Mouse (Mus musculus) layer of hippocampus, adult 9-11 months (tissue): ENCODE data around the gene Nbas.
A peak's percentile ranks its signal among the peaks of the same experiment; 100 is the strongest.

ENCODE experiments used
- DNase-seq: peaks from one replicate; pipeline ENCODE4 v3.0.0; 2022

Gene Nbas

GRCm38 (mm10) chr12:13543806-13544205, 274.9 kb downstream of the Nbas start:
- DNase-seq: no peak

- DNase-seq: no peak
These were observed 294.8 kb downstream of the Nbas start for GRCm38 (mm10) chr12:13563646-13564289.

GRCm38 (mm10) chr12:13564330-13564729, 295.4 kb downstream of the Nbas start:
- DNase-seq: no peak

GRCm38 (mm10) chr12:13566421-13566820, 297.5 kb downstream of the Nbas start:
- DNase-seq: no peak

- DNase-seq: no peak
These were observed 306.2 kb downstream of the Nbas start for GRCm38 (mm10) chr12:13575158-13575557.

- no peak for DNase-seq
These were observed 307.0 kb downstream of the Nbas start for GRCm38 (mm10) chr12:13575605-13576600.

GRCm38 (mm10) chr12:13576761-13577160, 307.8 kb downstream of the Nbas start:
- DNase-seq: no peak

- no peak for DNase-seq
These were observed 311.9 kb downstream of the Nbas start for GRCm38 (mm10) chr12:13580796-13581195.

GRCm38 (mm10) chr12:13583386-13583785, 314.5 kb downstream of the Nbas start:
- DNase-seq: no peak

- DNase-seq: no peak
These were observed 316.7 kb downstream of the Nbas start for GRCm38 (mm10) chr12:13585527-13586156.

- DNase-seq: no peak
These were observed 318.7 kb downstream of the Nbas start for GRCm38 (mm10) chr12:13587675-13588074.

- no peak for DNase-seq
These were observed 320.1 kb downstream of the Nbas start for GRCm38 (mm10) chr12:13589021-13589420.

GRCm38 (mm10) chr12:13594746-13595469, 326.0 kb downstream of the Nbas start:
- peak; percentile 44 for DNase-seq

GRCm38 (mm10) chr12:13597026-13597425, 328.1 kb downstream of the Nbas start:
- peak; percentile 54 for DNase-seq

GRCm38 (mm10) chr12:13598545-13598944, 329.6 kb downstream of the Nbas start:
- DNase-seq: peak; percentile 92

- no peak for DNase-seq
These were observed 333.5 kb downstream of the Nbas start for GRCm38 (mm10) chr12:13602414-13602813.

- no peak for DNase-seq
These were observed 338.1 kb downstream of the Nbas start for GRCm38 (mm10) chr12:13607021-13607420.

GRCm38 (mm10) chr12:13609027-13609426, 340.1 kb downstream of the Nbas start:
- DNase-seq: peak; percentile 66

GRCm38 (mm10) chr12:13613041-13613440, 344.1 kb downstream of the Nbas start:
- no peak for DNase-seq

GRCm38 (mm10) chr12:13615661-13616060, 346.7 kb downstream of the Nbas start:
- DNase-seq: no peak

GRCm38 (mm10) chr12:13622150-13622822, 353.4 kb downstream of the Nbas start:
- no peak for DNase-seq
